Mouse (Mus musculus): ENCODE measurements at regions not wholly inside any gene's neighbourhood (a gene's known extent, or its start where the extent isn't known, plus 50 kb on each side); places are given as distances from the start of the nearest gene placed in this dataset.
A peak's percentile ranks its signal among the peaks of the same experiment; 100 is the strongest.

GRCm38 (mm10) chr16:77852066-77852781, 250.3 kb upstream of the Gm11146 start:
- peak in 1 of 2 experiments; percentile 4 for DNase-seq (ENCODE audit: low spot score in 2 of 2)

GRCm38 (mm10) chr16:77851206-77852065, 249.5 kb upstream of the Gm11146 start:
- DNase-seq (ENCODE audit: low spot score in 2 of 2), result no peak

GRCm38 (mm10) chr16:77835767-77836166, 233.9 kb upstream of the Gm11146 start:
- no peak for DNase-seq (ENCODE audit: low spot score in 2 of 2)

- no peak for DNase-seq (ENCODE audit: low spot score in 2 of 2)
These were observed 225.6 kb upstream of the Gm11146 start for GRCm38 (mm10) chr16:77827322-77828117.

- no peak for DNase-seq (ENCODE audit: low spot score in 2 of 2)
These were observed 197.8 kb upstream of the Gm11146 start for GRCm38 (mm10) chr16:77799709-77800108.

GRCm38 (mm10) chr16:77796926-77797325, 195.0 kb upstream of the Gm11146 start:
- DNase-seq (ENCODE audit: low spot score in 2 of 2), result no peak

GRCm38 (mm10) chr16:77789652-77790051, 187.8 kb upstream of the Gm11146 start:
- no peak for DNase-seq (ENCODE audit: low spot score in 2 of 2)

- DNase-seq (ENCODE audit: low spot score in 2 of 2), result no peak
These were observed 187.3 kb upstream of the Gm11146 start for GRCm38 (mm10) chr16:77789206-77789605.

GRCm38 (mm10) chr16:77788781-77789150, 186.9 kb upstream of the Gm11146 start:
- DNase-seq (ENCODE audit: low spot score in 2 of 2), result no peak

GRCm38 (mm10) chr16:77788041-77788780, 186.3 kb upstream of the Gm11146 start:
- DNase-seq (ENCODE audit: low spot score in 2 of 2), result peak; percentile 54 to 59

- DNase-seq (ENCODE audit: low spot score in 2 of 2), result no peak
These were observed 185.1 kb upstream of the Gm11146 start for GRCm38 (mm10) chr16:77787025-77787424.

- DNase-seq (ENCODE audit: low spot score in 2 of 2), result no peak
These were observed 177.1 kb upstream of the Gm11146 start for GRCm38 (mm10) chr16:77779019-77779418.

GRCm38 (mm10) chr16:77772075-77772474, 170.2 kb upstream of the Gm11146 start:
- no peak for DNase-seq (ENCODE audit: low spot score in 2 of 2)

GRCm38 (mm10) chr16:77760926-77761347, 159.0 kb upstream of the Gm11146 start:
- peak in 1 of 2 experiments; percentile 14 for DNase-seq (ENCODE audit: low spot score in 2 of 2)

GRCm38 (mm10) chr16:77760479-77760878, 158.6 kb upstream of the Gm11146 start:
- DNase-seq (ENCODE audit: low spot score in 2 of 2), result no peak

- DNase-seq (ENCODE audit: low spot score in 2 of 2), result peak; percentile 17 to 33
These were observed 158.1 kb upstream of the Gm11146 start for GRCm38 (mm10) chr16:77759997-77760396.

- no peak for DNase-seq (ENCODE audit: low spot score in 2 of 2)
These were observed 153.0 kb upstream of the Gm11146 start for GRCm38 (mm10) chr16:77754882-77755281.

GRCm38 (mm10) chr16:77749474-77749873, 147.6 kb upstream of the Gm11146 start:
- no peak for DNase-seq (ENCODE audit: low spot score in 2 of 2)

- peak; percentile 3 to 31 for DNase-seq (ENCODE audit: low spot score in 2 of 2)
These were observed 141.9 kb upstream of the Gm11146 start for GRCm38 (mm10) chr16:77743838-77744237.

GRCm38 (mm10) chr16:77738821-77739220, 136.9 kb upstream of the Gm11146 start:
- DNase-seq (ENCODE audit: low spot score in 2 of 2), result no peak

GRCm38 (mm10) chr16:77719377-77719776, 117.5 kb upstream of the Gm11146 start:
- no peak for DNase-seq (ENCODE audit: low spot score in 2 of 2)

All from frontal cortex, postnatal 36 days (tissue).